ENCODE assay signal across 8 mouse cellular contexts in the genomic region with DNA sequence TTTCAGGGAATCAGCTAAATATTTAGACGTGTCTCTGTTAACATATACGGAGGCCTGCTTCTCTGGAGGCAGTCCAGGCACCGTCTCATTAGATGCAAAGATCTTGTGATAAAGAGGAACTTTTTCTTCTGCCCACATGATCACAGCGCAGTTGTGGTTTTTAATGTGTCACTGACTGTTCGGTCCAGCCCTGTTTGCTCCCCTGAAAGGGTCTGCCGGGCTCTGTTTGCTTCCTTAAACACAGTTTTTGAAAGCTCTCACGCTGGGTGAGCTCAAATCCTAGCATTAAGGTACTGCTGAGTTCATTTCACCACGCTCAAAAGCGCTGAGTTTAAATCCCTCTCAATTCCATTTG. TPM values are rescaled to one million over a fixed set of nuclear protein-coding genes. Genes with fewer than 3 reads are reported as not detected.
A peak's percentile ranks its signal among the peaks of the same experiment; 100 is the strongest.
DNase-seq lines count a peak whose midpoint lies in the region; ATAC-seq and TF ChIP-seq lines count a peak whose summit lies in the region.

No protein-coding gene starts in this region.

- TF ChIP-seq POLR2A in CH12.LX (IDR thresholded peaks at IDR 0.05; ENCODE audit: low read depth, low read length): no peak

- in situ Hi-C loops in CH12.LX (cut with MboI; ENCODE audit: low pct_ligation_motif_present, low pct_unique_long_range_greater_than_20kb, low sequenced_read_pairs): loop anchor here (25.0 kb wide), 1 partner anchor 296 kb away; no protein-coding TSS in a partner anchor

- H3K27me3 ChIP-seq in CH12.LX (replicated peaks): no peaks in the 10 kb centered on the region

- ATAC-seq in granulocyte monocyte progenitor cell, adult 5-6 weeks (replicated peaks; ENCODE audit: poor library complexity, severe bottlenecking): peak; percentile 88
- peak; percentile 85 for ATAC-seq in megakaryocyte, adult 5-6 weeks (ENCODE audit: poor library complexity, severe bottlenecking)

- intact Hi-C loops in left cerebral cortex, adult 2 months (cut with DNase I): loop anchor here (1.0 to 2.0 kb wide), 3 partner anchors 167 to 307 kb away; partner anchors contain the start of gene Fzd7

- TF ChIP-seq CTCF in CH12.LX (conservative IDR thresholded peaks at IDR 0.05 in 1 of 2, IDR thresholded peaks at IDR 0.05 in 1 of 2; ENCODE audit: low read depth in 2 of 2, low read length in 2 of 2): no peak
- no peak for TF ChIP-seq CTCF in left cerebral cortex, adult 2 months (IDR thresholded peaks at IDR 0.05)

- TF ChIP-seq RAD21 in CH12.LX (IDR thresholded peaks at IDR 0.05; ENCODE audit: low read depth, low read length): no peak

- no peaks in the 10 kb centered on the region for H3K79me2 ChIP-seq in CH12.LX (replicated peaks; ENCODE audit: control insufficient read depth, extremely low read depth, insufficient read depth, poor library complexity, severe bottlenecking)

- no peak overlapping the region for H3K4me2 ChIP-seq in CH12.LX (ENCODE audit: insufficient read depth, low read depth, poor library complexity, severe bottlenecking)

- dilution Hi-C loops in CH12.LX (cut with MboI; ENCODE audit: extremely low pct_ligation_motif_present, extremely low pct_unique_long_range_greater_than_20kb, low sequenced_read_pairs): no loop called here

- H3K9me3 ChIP-seq in CH12.LX (replicated peaks; ENCODE audit: low read length): no peaks in the 10 kb centered on the region

- peaks cover 0 to 19% of the 10 kb centered on the region in 2 experiments; a peak in 2 of 4 replicates for H3K4me1 ChIP-seq in CH12.LX (ENCODE audit: control insufficient read depth in 1 of 2, insufficient read depth in 2 of 2)

- TF ChIP-seq EP300 in CH12.LX (IDR thresholded peaks at IDR 0.05; ENCODE audit: low read length): no peak

- H3K9ac ChIP-seq in CH12.LX (ENCODE audit: insufficient read depth, low read depth): no peak overlapping the region

- H3K36me3 ChIP-seq in CH12.LX (replicated peaks in 1 of 2; ENCODE audit: control insufficient read depth in 1 of 2, insufficient read depth in 1 of 2, low read length in 1 of 2): no peaks in the 10 kb centered on the region

- DNase-seq in cerebellum, postnatal 14 days: peak; percentile 32 to 47
- DNase-seq in cerebellum, adult 9-11 months: no peak
- DNase-seq in CH12.LX (ENCODE audit: extremely low read depth): peak; percentile 18
- no peak for DNase-seq in left cerebral cortex, adult 2 months (ENCODE audit: extremely low spot score in 1 of 2, low spot score in 2 of 2)
- no peak for DNase-seq in frontal cortex, adult 2 months (ENCODE audit: extremely low spot score in 1 of 2, low spot score in 1 of 2)
- no peak for DNase-seq in layer of hippocampus, postnatal 25 days (ENCODE audit: extremely low spot score in 1 of 2, low spot score in 1 of 2)

- no peak overlapping the region for H3K4me3 ChIP-seq in CH12.LX (replicated peaks in 1 of 3; ENCODE audit: low read depth in 2 of 3, low read length in 2 of 3, poor library complexity in 1 of 3)
- H3K4me3 ChIP-seq in left cerebral cortex, adult 2 months: no peak overlapping the region

- H3K27ac ChIP-seq in CH12.LX (ENCODE audit: insufficient read depth, low read depth): no peak overlapping the region
- H3K27ac ChIP-seq in left cerebral cortex, adult 2 months: no peak overlapping the region

TF ChIP-seq in CH12.LX, 34 proteins besides CTCF, POLR2A, EP300 and RAD21:
- TF ChIP-seq KAT2A (IDR thresholded peaks at IDR 0.05; ENCODE audit: insufficient replicate concordance, low read length) (no peak), MAX (IDR thresholded peaks at IDR 0.05; ENCODE audit: low read length) (no peak), PAX5 (IDR thresholded peaks at IDR 0.05; ENCODE audit: low read length) (no peak), CHD2 (IDR thresholded peaks at IDR 0.05; ENCODE audit: low read length) (no peak), USF1 (IDR thresholded peaks at IDR 0.05; ENCODE audit: low read depth, low read length) (no peak), JUND (conservative IDR thresholded peaks at IDR 0.05; ENCODE audit: low read depth, low read length) (no peak), NRF1 (IDR thresholded peaks at IDR 0.05; ENCODE audit: low read depth, low read length) (no peak), RCOR1 (conservative IDR thresholded peaks at IDR 0.05; ENCODE audit: low read depth, low read length) (no peak), MXI1 (IDR thresholded peaks at IDR 0.05; ENCODE audit: low read depth, low read length) (no peak), TCF12 (IDR thresholded peaks at IDR 0.05; ENCODE audit: low read depth, low read length) (no peak), CHD1 (IDR thresholded peaks at IDR 0.05; ENCODE audit: low read depth, low read length) (no peak), ETS1 (conservative IDR thresholded peaks at IDR 0.05; ENCODE audit: low read depth, low read length) (no peak), ZKSCAN1 (IDR thresholded peaks at IDR 0.05; ENCODE audit: borderline replicate concordance, low read depth, low read length) (no peak), MEF2A (IDR thresholded peaks at IDR 0.05; ENCODE audit: borderline replicate concordance, low read depth, low read length) (no peak), UBTF (IDR thresholded peaks at IDR 0.05; ENCODE audit: low read depth, low read length) (no peak), POLR2AphosphoS2 (IDR thresholded peaks at IDR 0.05; ENCODE audit: low read depth, low read length) (no peak), USF2 (conservative IDR thresholded peaks at IDR 0.05; ENCODE audit: low read depth, low read length) (no peak), BHLHE40 (IDR thresholded peaks at IDR 0.05; ENCODE audit: low read depth, low read length) (no peak), ZNF384 (IDR thresholded peaks at IDR 0.05; ENCODE audit: low read depth, low read length) (no peak), NELFE (IDR thresholded peaks at IDR 0.05; ENCODE audit: low read depth, low read length) (no peak)

RNA-seq across cellular contexts. Expression of gene Cdk15, which starts 59.3 kb away (rescaled TPM):
- total RNA-seq in CH12.LX (2012; rRNA removed): 0.13 TPM in 1 of 2 replicates, not detected in the other
- not detected in 2 replicates for total RNA-seq in CH12.LX (2014; rRNA removed)
- not detected in 2 replicates for polyA plus RNA-seq in CH12.LX (2012; ENCODE audit: insufficient read length, low read depth)
- total RNA-seq in granulocyte monocyte progenitor cell, adult 5-6 weeks (2014; fragmentation: Nextera tagmentation): not detected in 2 replicates
- not detected in 2 replicates for total RNA-seq in granulocyte monocyte progenitor cell, adult 5-6 weeks (2017)
- not detected in 2 replicates for total RNA-seq in megakaryocyte, adult 5-6 weeks (2015)
- not detected in 2 replicates for total RNA-seq in megakaryocyte, adult 5-6 weeks (2017)
- under 1 TPM; 0.58 to 0.68 TPM for total RNA-seq in left cerebral cortex, adult 2 months (2021)
- polyA plus RNA-seq in frontal cortex, adult 2 months (2012; rRNA removed): 0.50 and 0.67 TPM in 2 replicates
- total RNA-seq in layer of hippocampus, postnatal 25 days (2021): under 1 TPM; 0.17 to 0.56 TPM

Comparison
In these comparisons a context has a peak if more than half of its experiments do, and no peak if none do; other contexts are left out.
1. DNase-seq: peak in cerebellum, postnatal 14 days (2 of 2) and CH12.LX (single experiment); none in cerebellum, adult 9-11 months (single experiment), left cerebral cortex, adult 2 months (0 of 2), frontal cortex, adult 2 months (0 of 2) and layer of hippocampus, postnatal 25 days (0 of 2).